Mouse (Mus musculus) B cell, adult 2 months (primary cell): ENCODE measurements around the gene Gpn3.

Source experiments
- DNase-seq, 2 experiments: peaks; one replicate each; pipeline ENCODE4 v3.0.0; 2022

The Gpn3 gene

DNA sequence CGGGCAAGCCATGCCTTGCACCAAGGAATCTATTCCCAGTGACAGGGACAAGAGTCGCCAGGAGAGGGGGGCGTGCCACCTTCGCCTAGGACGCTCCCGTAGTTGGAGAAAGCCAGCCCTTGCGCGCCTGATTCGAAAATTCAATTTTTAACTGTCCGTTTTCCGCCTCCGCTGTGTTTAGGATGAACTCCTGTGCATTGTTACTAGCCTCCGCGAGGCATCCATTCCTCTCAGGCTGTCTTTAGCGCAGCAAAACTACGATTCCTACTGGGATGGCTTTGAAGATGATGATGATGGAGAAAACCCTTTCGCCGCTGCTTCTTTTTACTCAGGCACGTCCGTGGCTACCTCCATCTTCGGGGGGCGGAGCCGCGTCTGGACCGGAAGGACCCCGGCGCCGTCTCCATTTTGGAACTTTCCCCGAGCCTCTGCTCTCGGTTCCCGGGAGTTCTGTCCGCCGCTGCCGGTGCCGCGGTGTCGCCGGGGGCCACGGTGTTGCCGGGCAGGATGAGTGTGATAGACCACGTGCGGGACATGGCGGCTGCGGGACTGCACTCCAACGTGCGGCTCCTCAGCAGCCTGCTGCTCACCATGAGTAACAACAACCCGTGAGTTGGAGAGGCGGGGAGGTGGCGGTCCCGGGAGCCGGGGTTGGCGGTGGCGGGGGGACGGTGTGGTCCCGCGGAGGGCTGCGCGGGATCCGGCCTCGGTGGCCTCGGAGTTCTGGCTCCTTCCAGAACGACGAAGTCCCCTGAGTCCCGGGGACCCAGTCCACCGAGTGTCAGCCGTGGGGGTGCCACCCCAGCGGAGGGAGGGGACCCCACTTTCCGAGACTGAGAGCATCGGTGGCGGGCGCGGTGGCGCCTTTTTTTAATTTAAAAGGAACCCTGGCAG lies 50.6 kb downstream of the Gpn3 start:
- peak; percentile 93 to 95 for DNase-seq

DNA sequence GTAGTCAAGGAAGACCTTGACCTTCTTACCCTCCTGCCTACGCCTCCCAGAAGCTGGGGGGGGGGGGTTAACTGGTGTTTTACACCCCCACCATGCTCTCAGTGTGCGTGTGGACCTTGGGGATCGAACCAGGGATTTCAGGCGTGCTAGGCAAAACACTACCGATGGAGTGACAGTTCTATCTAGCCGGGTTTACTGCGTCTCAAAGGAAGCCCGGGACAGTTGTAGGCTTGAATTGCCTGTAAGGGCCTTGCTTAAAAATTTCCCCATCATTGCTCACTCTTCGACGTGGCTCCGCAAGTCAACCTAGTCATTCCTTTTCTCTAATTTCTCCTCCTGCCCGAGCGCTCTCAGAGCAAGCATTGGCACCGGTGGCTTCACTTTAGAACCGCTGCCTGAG lies 51.4 kb downstream of the Gpn3 start:
- no peak for DNase-seq

DNA sequence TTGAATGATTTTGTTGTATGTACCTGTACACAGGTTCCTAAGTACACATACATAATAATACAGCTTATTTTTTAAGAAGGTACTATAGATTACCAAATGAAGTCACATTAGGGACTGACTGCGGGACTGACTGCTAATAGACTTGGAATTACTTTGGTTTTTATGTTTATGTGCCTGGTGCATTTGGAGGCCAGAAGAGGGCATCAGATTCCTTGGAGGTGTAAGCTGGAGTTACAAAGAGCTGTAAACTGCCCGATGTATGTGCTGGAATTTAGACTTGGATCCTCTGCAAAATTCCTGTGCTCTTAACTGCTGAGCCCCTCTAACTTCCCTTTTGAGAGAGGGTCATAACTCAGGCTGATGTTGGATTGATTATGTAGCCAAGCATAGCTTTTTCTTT lies 53.9 kb downstream of the Gpn3 start:
- DNase-seq, result no peak

DNA sequence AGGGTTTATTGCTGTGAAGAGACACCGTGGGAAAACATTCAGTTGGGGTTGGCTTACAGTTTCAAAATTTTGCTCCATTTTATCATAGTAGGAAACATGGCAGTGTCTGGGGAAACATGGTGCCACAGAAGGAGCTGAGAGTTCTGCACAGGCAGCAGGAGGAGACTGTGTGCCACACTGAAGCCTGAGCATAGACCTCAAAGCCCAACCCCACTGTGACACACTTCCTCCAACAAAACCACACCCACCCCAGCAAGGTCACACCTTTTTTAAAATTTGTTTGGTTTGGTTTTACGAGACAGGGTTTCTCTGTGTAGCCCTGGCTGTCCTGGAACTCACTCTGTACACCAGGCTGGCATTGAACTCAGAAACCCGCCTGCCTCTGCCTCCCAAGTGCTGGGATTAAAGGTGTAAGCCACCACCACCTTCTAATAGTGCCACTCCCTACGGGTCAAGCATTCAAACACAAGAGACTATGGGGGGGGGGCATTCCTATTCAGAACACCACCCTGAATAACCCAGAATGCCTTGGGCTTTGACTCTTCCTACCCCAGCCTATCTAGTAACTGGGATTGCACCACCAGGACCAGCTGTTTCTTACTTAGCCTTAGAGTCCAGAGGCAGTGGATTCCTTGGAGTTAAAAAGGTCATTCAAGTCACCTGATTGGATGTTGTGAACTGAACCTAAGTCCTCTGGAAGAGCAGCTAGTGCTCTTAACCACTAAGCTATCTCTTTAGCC lies 58.5 kb downstream of the Gpn3 start:
- no peak for DNase-seq

DNA sequence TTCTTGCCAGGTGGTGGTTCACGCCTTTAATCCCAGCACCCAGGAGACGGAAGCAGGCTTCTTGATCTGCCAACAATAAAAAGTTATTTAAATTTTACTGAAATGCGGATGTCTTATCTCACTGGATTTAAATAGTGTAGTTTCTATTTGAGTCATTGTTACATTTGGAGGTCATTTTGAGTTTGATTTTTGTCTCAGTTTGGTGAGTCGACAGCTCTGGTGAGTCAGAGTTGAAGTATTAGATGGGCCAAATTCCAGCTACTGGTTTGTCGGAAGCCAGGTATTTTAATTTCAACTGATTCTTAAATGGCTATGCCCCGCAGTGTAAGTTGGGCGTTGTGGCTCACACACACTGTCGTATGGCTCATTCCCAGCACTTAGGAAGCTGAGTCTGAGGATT lies 59.5 kb downstream of the Gpn3 start:
- DNase-seq, result no peak
